Mouse (Mus musculus) cerebellum, adult 2 months (tissue): ENCODE measurements around the gene Klf2. TPM values are rescaled to one million over a fixed set of nuclear protein-coding genes. Genes with fewer than 3 reads are reported as not detected.

ENCODE experiments used
- DNase-seq, 2 experiments: peaks; one replicate each; pipeline ENCODE4 v3.0.0; 2021
- H3K27ac ChIP-seq: fragments of 200-500 bp; 2 replicates; pipeline ENCODE4 v1.5.1; 2012; ENCODE audit warnings: low read length, control low read depth, inconsistent platforms; ENCODE audit not compliant: insufficient read depth
- H3K27me3 ChIP-seq: fragments of 200-500 bp; 2 replicates; pipeline ENCODE4 v1.6.1; 2012; ENCODE audit warnings: inconsistent platforms, mild to moderate bottlenecking, low read length, moderate library complexity; ENCODE audit not compliant: control insufficient read depth, insufficient read depth
- H3K4me1 ChIP-seq: fragments of 200-500 bp; 2 replicates; pipeline ENCODE4 v1.6.1; 2011; ENCODE audit warnings: low read length; ENCODE audit not compliant: control insufficient read depth, insufficient read depth
- H3K4me3 ChIP-seq: fragments of 200-500 bp; replicated peaks from 2 replicates; pipeline ENCODE3; 2011; ENCODE audit warnings: mild to moderate bottlenecking, low read depth, low read length, control low read depth; ENCODE audit not compliant: insufficient read depth
- CTCF ChIP-seq: fragments of 200-500 bp; IDR thresholded peaks from 2 replicates; pipeline ENCODE4 v1.5.1; 2011; ENCODE audit warnings: low read depth, mild to moderate bottlenecking, control low read depth, low read length, moderate library complexity, borderline replicate concordance; ENCODE audit not compliant: insufficient read depth
- POLR2A ChIP-seq: fragments of 200-500 bp; IDR thresholded peaks from 2 replicates; pipeline ENCODE4 v1.6.1; 2011; ENCODE audit warnings: low read length, control low read depth, borderline replicate concordance; ENCODE audit not compliant: insufficient read depth
- WGBS: fragments of 180-500 bp; shearing (Covaris S2); methylation state at CpG from one replicate; pipeline ENCODE4 v1.1.7; 2018; 5-methylcytosine and 5-hydroxymethylcytosine counted together
- polyA plus RNA-seq: library from polyadenylated mRNA; depleted of rRNA; stranded (reverse); fragments of >200 nt; gene quantifications from 2 replicates; pipeline ENCODE4 v1.2.3, GENCODE M21; 2012

Klf2 gene
- polyA plus RNA-seq, 1 experiment: 6.3 TPM

DNA sequence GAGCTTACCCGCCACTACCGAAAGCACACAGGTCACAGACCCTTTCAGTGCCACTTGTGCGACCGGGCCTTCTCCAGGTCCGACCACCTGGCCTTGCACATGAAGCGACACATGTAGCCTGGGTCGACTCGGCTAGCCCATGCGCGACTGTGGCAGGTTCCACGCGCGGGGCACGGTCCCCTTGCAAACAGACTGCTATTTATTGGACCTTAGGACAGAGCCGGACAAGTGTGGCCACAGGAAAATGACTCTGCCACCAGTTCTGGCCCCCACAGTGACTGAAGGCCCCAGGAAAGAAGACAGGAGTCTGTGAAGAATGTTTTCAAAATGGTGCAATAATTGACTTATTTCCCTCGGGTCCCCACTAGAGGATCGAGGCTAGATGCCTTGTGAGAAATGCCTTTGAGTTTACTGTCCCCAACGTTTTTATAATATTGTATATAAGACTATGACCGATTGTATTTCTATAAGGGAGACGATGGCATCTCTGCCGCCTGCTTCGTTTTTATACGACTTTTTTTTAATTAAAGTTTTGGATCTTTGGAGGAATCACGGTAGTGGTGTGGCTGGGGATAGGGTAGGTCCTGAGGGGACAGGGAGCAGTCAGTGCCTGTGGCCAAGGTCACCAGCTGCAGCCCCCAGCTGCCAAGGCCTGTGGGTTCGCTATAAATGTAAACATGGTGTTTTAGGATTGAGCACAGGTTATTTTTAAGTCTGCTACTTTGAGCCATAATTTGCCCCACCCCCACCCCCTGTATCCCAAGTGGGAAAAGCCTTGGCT lies 2.2 kb downstream of the Klf2 start:
- WGBS: 73% methylated on average over 25 of the region's 25 CpGs
- peaks cover 2% of the 10 kb centered on the region; the same call in 1 of the 2 replicates for H3K27me3 ChIP-seq
- no peak overlapping the region for H3K27ac ChIP-seq
- H3K4me1 ChIP-seq: no peaks in the 10 kb centered on the region
- no peak overlapping the region for H3K4me3 ChIP-seq
- TF ChIP-seq POLR2A: no peak
- no peak for TF ChIP-seq CTCF
- no peak for DNase-seq

DNA sequence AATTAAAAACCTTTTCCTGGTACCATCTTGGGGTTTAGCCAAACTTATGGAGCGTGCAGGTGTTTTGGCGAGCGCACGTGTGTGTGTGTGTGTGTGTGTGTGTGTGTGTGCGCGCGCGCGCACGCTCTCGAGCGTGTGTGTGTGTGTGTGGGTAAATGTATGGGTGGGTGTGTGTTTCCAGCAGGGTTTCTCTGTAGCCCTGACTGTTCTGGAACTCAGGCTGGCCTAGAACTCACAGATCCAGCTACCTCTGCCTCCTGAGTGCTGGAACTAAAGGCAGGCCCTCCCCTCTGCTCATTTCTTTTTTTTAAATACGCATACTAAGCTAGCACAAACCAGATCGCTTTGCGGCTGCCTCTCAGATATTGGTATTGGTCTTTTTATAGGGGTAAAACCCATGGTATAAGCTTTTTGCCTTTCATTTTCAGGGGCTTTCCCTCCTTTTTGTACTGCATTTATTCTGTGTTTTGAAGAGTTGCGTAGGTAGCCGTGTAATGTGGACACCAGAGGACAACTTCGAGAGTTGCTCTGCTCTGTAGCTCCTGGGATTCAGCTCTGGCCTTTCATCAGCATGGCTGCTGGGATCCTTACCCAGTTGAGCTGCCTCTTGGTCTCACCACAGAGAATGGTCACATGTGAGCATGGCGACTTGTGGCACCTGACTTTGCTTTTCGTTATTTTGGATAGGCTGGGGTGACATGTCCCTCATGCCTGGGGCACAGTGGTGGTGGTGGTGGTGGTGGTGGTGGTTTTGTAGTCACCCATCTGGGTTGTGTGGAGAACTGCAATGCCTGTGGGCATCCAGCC lies 3.0 kb downstream of the Klf2 start:
- DNase-seq: no peak
- Histone ChIP-seq H3K27ac (no peak overlapping the region), H3K27me3 (peaks cover 2% of the 10 kb centered on the region; the same call in 1 of the 2 replicates), H3K4me3 (no peak overlapping the region), H3K4me1 (no peaks in the 10 kb centered on the region)
- no peak for TF ChIP-seq CTCF
- no peak for TF ChIP-seq POLR2A
- WGBS: 91% methylated on average over 20 of the region's 20 CpGs

GRCm38 (mm10) chr8:72322471-72322889 lies 3.6 kb downstream of the Klf2 start:
- DNase-seq: no peak

GRCm38 (mm10) chr8:72323131-72323725 lies 4.4 kb downstream of the Klf2 start:
- 67% methylated on average over 6 of the region's 6 CpGs for WGBS
- Histone ChIP-seq H3K27me3 (peaks cover 2% of the 10 kb centered on the region; the same call in 1 of the 2 replicates), H3K4me1 (no peaks in the 10 kb centered on the region), H3K27ac (no peak overlapping the region), H3K4me3 (no peak overlapping the region)
- TF ChIP-seq CTCF: no peak
- no peak for TF ChIP-seq POLR2A
- DNase-seq: no peak

More at GRCm38 (mm10) chr8:72322471-72322889, 3.6 kb downstream of the Klf2 start:
- Histone ChIP-seq H3K4me3 (no peak overlapping the region), H3K4me1 (no peaks in the 10 kb centered on the region), H3K27ac (no peak overlapping the region), H3K27me3 (peaks cover 2% of the 10 kb centered on the region; the same call in 1 of the 2 replicates)
- WGBS: 76% methylated on average over 7 of the region's 7 CpGs
- no peak for TF ChIP-seq CTCF
- TF ChIP-seq POLR2A: no peak

GRCm38 (mm10) chr8:72324036-72324706 lies 5.3 kb downstream of the Klf2 start:
- no peak for DNase-seq
- no peak for TF ChIP-seq POLR2A
- TF ChIP-seq CTCF: no peak
- WGBS: 90% methylated on average over 10 of the region's 10 CpGs
- H3K27me3 ChIP-seq: peaks cover 2% of the 10 kb centered on the region; the same call in 1 of the 2 replicates
- no peaks in the 10 kb centered on the region for H3K4me1 ChIP-seq
- no peak overlapping the region for H3K4me3 ChIP-seq
- H3K27ac ChIP-seq: no peak overlapping the region

DNA sequence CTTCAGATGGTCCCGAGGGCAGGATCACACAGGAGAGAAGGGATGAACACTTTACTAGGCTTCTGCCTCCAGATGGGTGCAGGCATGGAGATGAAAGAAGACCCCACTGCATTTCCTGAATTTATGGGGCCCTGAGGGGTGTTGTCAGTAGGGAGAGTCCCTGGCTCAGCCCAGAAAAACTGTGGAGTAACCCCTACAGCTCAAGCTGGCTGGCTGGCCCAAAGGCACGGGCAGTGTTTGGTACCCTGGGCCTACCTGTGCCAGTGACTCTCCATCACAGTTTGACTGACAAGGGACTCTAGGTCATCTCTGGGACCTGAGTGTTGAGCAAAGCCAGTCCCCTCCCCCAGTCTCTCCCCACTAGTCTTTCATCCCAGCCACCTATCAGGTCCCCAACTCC lies 5.9 kb downstream of the Klf2 start:
- TF ChIP-seq POLR2A (no peak), CTCF (no peak)
- DNase-seq: no peak
- Histone ChIP-seq H3K27ac (no peak overlapping the region), H3K4me3 (no peak overlapping the region), H3K4me1 (no peaks in the 10 kb centered on the region), H3K27me3 (peaks cover 1% of the 10 kb centered on the region; the same call in 1 of the 2 replicates)
- 88% methylated on average over 2 of the region's 2 CpGs for WGBS

DNA sequence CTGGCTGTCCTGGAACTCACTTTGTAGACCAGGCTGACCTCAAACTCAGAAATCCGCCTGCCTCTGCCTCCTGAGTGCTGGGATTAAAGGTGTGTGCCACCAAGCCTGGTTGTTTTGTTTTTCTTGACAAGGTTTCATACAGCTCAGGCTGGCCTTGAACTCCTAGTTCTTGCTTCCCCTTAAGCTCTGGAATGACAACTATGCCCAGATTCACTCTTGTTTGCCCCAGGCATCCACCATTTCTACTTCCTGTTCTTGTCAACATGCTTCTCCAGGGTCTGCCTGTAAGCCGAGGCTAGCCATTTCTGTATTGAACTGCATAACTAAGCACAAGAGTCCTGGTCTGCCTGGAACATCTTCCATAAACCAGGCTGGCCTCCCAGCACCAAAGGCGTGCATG lies 10.3 kb downstream of the Klf2 start:
- Histone ChIP-seq H3K4me3 (no peak overlapping the region), H3K27me3 (no peaks in the 10 kb centered on the region), H3K4me1 (no peaks in the 10 kb centered on the region), H3K27ac (no peak overlapping the region)
- TF ChIP-seq POLR2A: no peak
- no peak for TF ChIP-seq CTCF
- DNase-seq: no peak
- WGBS: 85% methylated on average over 3 of the region's 3 CpGs
